Mouse (Mus musculus) MN1 (cell line): ENCODE results near the gene Kdm2b.

ENCODE experiments used
- DNase-seq: peaks from one replicate; pipeline ENCODE4 v3.0.0-alpha.2; 2016; ENCODE audit warnings: low spot score

Gene Kdm2b

GRCm38 (mm10) chr5:122989551-122990330 is at the start of gene Kdm2b:
Kdm2b (minus strand) TSS chr5:122989823.
- DNase-seq, result no peak

GRCm38 (mm10) chr5:123039120-123039752 is 49.6 kb upstream of the Kdm2b start:
- no peak for DNase-seq

- DNase-seq, result no peak
Measured at GRCm38 (mm10) chr5:123038115-123038514, 48.5 kb upstream of the Kdm2b start.

GRCm38 (mm10) chr5:123035564-123035963 is 45.9 kb upstream of the Kdm2b start:
- DNase-seq, result no peak

GRCm38 (mm10) chr5:123035089-123035488 is 45.5 kb upstream of the Kdm2b start:
- DNase-seq, result no peak

GRCm38 (mm10) chr5:123033646-123034160 is 44.1 kb upstream of the Kdm2b start:
- DNase-seq, result no peak

- DNase-seq, result no peak
Measured at GRCm38 (mm10) chr5:123031312-123031711, 41.7 kb upstream of the Kdm2b start.

- no peak for DNase-seq
Measured at GRCm38 (mm10) chr5:123029729-123030128, 40.1 kb upstream of the Kdm2b start.

- no peak for DNase-seq
Measured at GRCm38 (mm10) chr5:123027436-123027835, 37.8 kb upstream of the Kdm2b start.

GRCm38 (mm10) chr5:123026414-123026813 is 36.8 kb upstream of the Kdm2b start:
- no peak for DNase-seq

- no peak for DNase-seq
Measured at GRCm38 (mm10) chr5:123024965-123025573, 35.4 kb upstream of the Kdm2b start.

GRCm38 (mm10) chr5:123024312-123024711 is 34.7 kb upstream of the Kdm2b start:
- DNase-seq, result no peak

- no peak for DNase-seq
Measured at GRCm38 (mm10) chr5:123023049-123023448, 33.4 kb upstream of the Kdm2b start.

GRCm38 (mm10) chr5:123021438-123021837 is 31.8 kb upstream of the Kdm2b start:
- DNase-seq, result no peak

GRCm38 (mm10) chr5:123020426-123020825 is 30.8 kb upstream of the Kdm2b start:
- no peak for DNase-seq

- peak; percentile 40 for DNase-seq
Measured at GRCm38 (mm10) chr5:123019336-123020016, 29.9 kb upstream of the Kdm2b start.

- DNase-seq, result no peak
Measured at GRCm38 (mm10) chr5:123017504-123017903, 27.9 kb upstream of the Kdm2b start.

GRCm38 (mm10) chr5:123015915-123016314 is 26.3 kb upstream of the Kdm2b start:
- no peak for DNase-seq

GRCm38 (mm10) chr5:123014753-123015701 is 25.4 kb upstream of the Kdm2b start, which contains the start of gene Orai1:
Orai1 (plus strand) TSS chr5:123015074.
- DNase-seq, result peak; percentile 89

- peak; percentile 48 for DNase-seq
Measured at GRCm38 (mm10) chr5:123013599-123014315, 24.1 kb upstream of the Kdm2b start.
